Mouse (Mus musculus): ENCODE results near the gene Gm35315. TPM values are rescaled to one million over a fixed set of nuclear protein-coding genes. Genes with fewer than 3 reads are reported as not detected.
A peak's percentile ranks its signal among the peaks of the same experiment; 100 is the strongest.
"Not testable (repeated sequence)": the region's sequence is repeated elsewhere in the genome, so short reads cannot be mapped to it uniquely, and the experiment has no call there.

The Gm35315 gene
- total RNA-seq (2021) = under 1 TPM; 0.23 to 0.29 TPM
- long read RNA-seq, experiment 1 = 0 reads
- long read RNA-seq, experiment 2 = 0 reads

DNA sequence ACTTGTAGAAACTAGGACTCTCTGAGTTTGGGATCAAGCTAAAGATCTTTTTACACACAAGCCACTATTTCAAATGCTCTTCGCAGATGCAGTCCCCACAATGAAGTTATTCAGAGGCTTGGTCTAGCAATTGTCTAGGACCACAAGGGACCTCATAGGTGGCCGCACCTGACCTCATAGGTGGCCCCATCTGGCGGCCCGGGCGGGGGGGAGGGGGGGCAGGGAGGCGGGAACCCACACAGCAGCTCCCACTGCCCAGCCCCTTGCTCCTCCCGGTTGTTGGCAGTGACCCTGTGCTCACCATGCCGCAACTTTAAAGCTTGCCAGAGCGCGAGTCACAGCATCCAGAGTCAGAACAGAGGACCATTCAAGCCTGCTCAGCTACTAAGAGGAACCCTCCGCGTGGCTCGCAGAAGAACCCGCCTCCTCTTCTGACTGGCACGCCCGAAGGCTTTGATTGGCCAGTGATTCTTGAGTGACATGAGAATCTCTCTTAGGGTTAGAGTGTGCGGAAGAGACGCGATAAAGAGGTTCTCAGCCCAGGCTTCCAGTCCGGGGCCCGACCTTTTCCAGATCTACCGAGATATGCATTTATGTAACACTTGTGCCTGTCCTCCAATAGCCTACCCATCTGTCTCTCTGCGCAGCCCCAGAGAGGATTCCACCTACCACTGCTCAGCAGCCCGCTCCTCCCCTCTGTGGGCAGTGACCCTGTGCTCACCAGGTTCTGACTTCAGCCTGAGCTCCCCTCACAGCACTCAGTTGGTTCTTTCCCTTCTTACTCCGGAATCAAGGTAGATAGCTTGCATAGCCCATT lies at the start of gene Gm35315:
Gene Gm35315 (minus strand): TSS at position 391 of the 817 bp plus-strand sequence.
- DNase-seq (ENCODE audit: low spot score in 2 of 2) = peak; percentile 38 to 79

DNA sequence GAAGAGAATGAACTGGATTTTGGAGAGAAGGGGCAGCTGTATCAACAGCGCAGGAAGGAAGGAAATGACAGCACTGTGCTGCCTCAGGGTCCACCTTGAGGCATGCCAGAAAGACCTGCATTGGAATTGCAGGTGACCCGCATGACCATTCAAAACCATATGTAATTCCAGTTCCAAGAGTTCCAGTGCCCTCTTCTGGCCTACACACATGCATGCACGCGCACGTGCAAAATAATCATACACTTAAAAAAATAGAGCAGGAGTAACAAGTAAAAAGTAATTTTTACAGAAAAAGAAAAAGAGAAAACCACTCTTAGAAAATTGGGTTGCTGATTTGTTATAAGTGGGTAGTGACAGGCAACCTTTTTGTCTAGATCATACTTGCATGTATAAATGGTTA lies 48.8 kb upstream of the Gm35315 start:
- DNase-seq (ENCODE audit: low spot score in 2 of 2) = no peak

DNA sequence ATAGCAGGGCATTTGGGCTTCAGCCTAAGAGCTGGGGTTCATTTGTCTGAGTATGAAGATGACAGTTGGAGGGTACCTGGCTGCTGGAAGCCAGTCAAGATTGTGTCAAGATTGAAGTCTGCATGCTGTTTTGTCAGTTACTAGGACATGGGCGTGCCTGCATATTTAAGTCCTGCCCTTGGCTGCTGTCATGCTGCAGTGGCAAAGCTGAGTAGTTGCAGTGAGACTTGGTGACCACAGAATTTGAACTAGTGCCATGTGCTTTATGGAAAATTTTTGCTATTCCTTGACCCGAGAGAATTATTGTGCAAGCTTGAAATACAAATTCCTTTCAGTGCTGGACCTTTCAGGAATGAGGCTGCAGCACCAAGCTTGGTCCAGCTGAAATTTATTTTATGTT lies 48.1 kb upstream of the Gm35315 start:
- peak in 1 of 2 experiments; percentile 14 for DNase-seq (ENCODE audit: low spot score in 2 of 2)

DNA sequence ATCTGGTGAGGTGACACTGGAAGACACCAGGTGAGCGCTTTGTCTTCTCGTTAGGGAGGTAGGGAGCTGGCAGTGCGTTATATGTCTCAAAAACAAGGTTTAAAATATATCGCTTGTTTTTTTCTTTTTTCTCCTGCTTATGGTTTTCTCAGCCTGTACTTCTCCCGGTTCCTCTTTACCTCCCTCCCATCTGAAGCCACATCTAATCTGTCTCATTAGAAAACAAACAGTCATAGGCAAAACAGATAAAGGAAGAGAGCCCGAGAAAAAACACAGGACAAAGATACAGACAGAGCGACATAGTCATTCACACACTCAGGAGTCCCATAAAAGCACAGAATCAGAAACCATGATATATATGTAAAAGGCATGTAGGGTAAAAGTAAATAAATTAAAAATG lies 46.2 kb upstream of the Gm35315 start:
- DNase-seq (ENCODE audit: low spot score in 2 of 2) = no peak

DNA sequence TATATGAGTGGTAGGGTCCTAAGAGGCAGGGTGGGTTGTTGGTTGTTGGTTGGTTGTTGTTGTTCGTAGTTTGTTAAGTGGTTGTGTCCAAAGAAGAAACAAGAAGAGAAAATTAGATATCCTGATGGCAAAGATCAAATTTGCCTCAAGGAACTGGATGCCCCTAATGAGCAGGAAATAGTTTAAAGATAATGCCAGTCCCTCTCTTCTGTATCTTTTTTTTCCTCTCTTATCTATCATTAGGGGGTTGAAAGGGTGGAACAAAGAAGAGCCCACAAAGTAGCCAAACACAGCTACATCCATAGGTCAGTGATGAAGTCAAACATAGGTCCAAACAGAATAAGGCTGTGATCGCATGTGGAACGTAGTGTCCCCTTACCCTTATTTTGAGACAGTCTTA lies 45.1 kb upstream of the Gm35315 start:
- no peak for DNase-seq (ENCODE audit: low spot score in 2 of 2)

DNA sequence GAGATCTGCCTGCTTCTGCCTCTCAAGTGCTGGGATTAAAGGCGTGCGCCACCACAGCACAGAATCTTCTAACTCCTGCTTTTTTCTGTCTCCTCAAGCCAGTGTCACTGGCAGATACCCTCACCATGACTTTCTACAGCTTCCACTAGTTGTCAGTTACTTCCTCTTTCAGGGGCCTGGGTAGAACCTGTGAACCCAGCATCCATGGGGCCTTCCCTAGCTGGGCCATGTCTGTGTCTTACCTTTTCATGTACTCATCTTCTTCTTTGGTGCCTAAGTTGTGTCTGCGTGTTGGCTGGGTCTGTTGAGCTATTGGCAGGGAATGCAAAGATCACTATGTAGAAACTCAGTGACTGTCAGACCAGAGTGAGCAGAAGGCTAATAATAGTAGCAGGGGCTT lies 43.6 kb upstream of the Gm35315 start:
- DNase-seq (ENCODE audit: low spot score in 2 of 2) = no peak

DNA sequence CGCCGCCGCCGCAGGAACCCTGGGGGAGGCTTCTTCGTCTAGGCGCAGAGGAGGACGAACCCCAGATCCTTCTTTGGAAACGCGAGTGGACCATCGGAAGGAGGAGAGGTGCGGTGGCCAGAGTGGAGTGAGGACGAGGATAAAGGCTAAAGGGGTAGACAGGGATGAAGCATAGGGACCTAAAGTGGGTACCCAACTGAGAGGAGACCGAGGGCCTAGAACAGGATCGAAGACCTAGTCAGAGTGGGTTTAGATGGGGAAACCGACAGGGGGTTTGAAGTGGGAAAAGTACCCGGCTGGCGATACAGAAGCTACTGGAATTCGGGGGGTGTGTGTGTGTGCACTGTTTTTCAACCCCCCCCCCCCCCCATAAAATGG lies 41.9 kb upstream of the Gm35315 start:
- DNase-seq (ENCODE audit: low spot score in 2 of 2) = no peak

DNA sequence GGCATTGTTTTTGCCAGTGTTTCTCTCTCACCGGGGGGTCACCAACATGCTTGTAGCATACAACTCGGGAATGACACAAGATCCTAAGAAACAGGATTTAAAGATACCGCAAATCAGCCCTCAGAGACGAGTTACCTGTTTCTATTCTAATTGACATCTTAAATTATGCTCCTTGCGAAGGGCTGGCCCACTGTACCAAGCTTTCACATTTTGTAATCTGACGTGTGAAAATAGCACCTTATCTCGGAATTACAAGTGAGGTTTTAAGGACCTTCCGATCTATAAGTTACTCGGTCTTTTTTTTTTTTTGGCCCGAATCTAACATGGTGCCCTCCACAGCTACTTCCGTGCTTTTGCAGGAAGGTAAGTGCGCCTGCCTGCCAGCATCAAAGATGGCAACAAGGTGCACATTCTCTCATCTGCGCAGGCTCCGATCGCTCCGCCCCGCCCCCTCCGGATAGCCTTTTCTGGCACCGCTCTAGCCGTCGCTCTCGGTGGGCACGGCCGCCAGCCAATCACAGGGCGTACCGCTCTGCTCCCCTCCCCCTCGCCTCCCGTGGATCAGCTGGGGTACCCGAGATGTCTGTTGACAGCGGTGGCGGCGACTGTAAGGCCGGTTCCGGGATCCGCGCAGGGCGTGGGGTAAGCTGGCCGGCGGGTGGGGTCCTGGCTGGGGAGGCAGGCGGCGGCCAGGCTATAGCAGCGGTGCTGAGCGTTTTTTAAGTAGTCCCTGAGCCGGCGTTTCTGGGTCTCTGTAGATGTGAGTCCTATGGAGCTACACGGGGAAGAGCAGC lies 41.3 kb upstream of the Gm35315 start, which contains the start of gene Chfr:
Gene Chfr (plus strand): TSS at position 550 of the 794 bp plus-strand sequence.
- peak; percentile 95 to 98 for DNase-seq (ENCODE audit: low spot score in 2 of 2)

DNA sequence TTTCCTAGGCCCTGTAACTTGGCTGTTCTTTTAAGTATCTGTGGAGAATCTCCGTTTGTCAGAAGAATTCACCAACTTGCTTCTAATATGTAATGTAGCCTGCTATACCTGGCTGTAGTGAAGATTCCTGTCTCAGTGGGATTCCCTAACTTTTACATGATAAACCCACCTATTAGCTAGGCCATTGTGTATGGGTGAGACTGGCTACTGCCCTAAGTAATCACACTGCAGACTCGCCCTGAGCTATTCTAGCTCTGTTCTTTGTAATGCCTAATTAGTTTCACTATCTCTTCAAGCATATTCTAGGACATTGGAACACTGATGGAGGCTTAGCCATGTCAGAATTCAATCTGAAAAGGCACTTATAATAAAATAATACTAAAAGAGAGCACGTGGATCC lies 28.2 kb upstream of the Gm35315 start:
- DNase-seq (ENCODE audit: low spot score in 2 of 2) = not testable (repeated sequence)

DNA sequence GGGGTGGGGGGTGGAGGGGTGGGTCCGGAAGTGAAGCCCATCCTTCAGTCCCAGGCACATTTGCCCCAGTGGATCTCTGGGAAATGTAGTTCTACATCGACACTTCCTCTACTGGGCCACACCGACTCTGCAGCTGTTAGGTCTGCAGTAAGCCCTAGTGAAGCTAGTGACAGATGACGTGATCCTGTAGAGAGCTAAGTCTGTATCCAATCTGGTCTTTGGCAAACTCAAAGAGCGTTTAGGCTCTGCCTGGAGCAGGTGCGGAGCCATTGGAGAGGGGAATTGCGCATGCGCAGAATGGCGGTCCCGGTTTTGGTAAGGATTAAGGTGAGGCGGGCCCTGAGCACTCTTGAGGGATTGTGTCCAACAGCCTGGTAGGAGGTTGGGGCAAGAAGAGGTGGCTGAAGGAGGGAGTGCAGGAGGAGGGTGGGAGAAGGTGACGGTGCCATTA lies 15.8 kb upstream of the Gm35315 start, which contains the start of gene Zfp605:
Gene Zfp605 (plus strand): TSS at position 102 of the 451 bp plus-strand sequence.
- peak; percentile 76 to 88 for DNase-seq (ENCODE audit: low spot score in 2 of 2)

DNA sequence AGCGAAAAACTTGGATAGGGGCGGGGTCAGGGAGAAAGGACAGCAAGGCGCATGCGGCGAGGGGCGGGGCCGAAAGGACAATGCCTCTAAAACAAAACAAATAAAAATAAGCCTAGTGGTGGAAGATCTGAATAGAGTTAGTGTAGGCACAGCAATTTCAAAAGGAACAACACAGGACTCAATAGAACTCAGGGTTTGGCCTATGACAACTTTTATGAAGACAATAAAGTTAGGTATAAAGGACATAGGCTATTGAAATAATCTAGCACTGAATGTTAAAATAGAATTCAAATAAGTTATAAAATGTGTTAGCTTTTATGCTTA lies 14.0 kb upstream of the Gm35315 start:
- DNase-seq (ENCODE audit: low spot score in 2 of 2) = no peak

DNA sequence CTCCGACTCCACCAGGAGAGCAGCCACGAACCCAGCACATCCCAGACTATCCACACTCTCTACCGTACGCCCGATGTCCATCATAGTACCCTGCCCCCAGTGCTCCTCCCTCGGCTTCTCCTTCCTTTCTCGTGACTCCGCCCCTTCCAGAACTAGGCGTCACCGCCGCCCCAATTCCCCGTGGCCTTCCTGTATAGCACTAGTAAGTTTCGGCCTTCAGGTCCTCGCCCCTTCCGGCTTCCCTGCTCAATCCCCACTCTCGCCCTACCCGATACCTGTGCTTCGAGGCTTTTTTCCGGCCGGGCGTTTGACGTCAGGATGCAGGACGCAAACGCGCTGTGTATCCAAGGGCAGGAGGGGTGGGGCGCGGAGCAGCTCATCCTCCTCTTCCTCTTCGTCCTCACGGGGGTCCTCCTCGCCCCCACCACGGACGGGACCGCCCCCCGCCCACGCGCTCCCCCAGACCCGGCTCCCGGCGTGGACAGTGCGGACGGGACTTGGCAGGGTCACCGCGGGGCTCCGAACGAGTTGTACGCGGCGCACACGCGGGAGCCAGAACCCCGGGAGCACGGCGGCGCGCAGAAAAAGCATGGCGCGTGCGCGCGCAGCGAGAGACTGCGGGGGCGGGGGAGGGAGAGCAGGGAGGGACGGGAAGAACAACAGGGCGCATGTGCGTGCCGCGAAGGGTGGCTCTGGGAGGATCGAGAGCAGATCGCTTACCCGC lies 13.5 kb upstream of the Gm35315 start, which contains the start of gene Gtpbp6:
Gene Gtpbp6 (minus strand): TSS at position 617 of the 724 bp plus-strand sequence.
- DNase-seq (ENCODE audit: low spot score in 2 of 2) = peak; percentile 91 to 97

DNA sequence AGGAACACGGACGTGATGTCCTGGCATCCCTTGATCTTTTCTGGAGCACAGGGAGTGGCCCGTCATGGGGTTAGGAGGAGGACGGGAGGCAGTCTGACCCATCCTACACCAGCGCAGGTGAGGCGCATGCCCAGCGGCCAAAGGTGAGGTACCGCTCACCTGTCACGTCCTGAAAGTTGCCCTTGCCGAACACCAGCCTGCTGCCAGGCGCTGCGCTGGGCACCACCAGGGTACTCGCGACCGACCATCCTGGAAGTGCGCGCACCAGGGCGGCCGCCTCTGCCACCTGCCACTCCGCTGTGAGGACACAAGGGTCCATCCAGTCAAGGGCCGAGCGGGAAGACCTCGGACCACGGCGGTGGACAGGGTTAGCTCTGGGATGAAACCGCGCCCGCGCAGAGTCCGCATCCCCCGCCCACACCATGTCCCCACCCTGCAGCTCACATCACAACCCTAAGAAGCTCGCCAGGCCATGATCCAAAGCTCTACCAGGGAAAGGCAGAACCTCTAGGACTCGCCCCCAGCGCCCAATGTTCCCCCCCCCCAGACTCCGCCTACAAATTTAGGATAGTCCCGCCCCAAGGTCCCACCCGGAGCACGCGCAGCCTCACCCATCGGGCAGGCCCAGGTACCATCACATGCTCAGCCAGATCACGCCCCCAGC lies 12.8 kb upstream of the Gm35315 start:
- peak; percentile 27 to 57 for DNase-seq (ENCODE audit: low spot score in 2 of 2)

DNA sequence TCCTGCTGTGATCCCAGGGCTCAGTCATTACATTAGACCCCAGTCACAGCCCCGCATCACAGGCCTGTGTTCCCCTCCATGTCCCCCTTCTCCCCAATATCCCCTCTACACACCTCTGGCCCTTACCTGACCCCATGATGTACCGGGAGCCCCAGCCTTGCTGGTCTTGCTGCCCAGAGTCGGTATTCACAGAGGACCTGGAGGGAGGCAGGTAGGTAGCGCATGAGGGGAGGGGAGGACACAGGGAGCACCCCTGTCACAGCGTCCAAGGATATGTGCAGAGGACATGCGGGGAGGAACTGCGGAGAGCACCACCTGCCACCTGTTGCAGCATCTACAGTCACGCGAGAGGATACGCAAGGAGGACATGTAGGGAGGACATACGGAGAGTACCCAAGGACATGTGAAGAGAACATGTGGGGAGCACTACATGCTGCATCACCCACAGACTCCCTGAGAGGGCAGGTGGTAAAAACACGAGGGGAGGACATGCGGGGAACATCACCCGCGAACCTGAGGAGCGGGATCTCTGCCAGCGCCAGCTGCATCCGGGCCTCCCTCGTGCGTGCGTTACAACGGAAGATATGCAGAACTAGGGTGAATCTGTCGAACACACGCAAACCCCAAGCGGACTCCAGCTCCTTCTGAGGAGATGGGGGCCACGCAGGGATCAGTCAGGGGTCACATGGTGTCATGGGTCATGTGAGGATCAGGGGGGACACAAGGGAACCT lies 12.1 kb upstream of the Gm35315 start:
- DNase-seq (ENCODE audit: low spot score in 2 of 2) = no peak

DNA sequence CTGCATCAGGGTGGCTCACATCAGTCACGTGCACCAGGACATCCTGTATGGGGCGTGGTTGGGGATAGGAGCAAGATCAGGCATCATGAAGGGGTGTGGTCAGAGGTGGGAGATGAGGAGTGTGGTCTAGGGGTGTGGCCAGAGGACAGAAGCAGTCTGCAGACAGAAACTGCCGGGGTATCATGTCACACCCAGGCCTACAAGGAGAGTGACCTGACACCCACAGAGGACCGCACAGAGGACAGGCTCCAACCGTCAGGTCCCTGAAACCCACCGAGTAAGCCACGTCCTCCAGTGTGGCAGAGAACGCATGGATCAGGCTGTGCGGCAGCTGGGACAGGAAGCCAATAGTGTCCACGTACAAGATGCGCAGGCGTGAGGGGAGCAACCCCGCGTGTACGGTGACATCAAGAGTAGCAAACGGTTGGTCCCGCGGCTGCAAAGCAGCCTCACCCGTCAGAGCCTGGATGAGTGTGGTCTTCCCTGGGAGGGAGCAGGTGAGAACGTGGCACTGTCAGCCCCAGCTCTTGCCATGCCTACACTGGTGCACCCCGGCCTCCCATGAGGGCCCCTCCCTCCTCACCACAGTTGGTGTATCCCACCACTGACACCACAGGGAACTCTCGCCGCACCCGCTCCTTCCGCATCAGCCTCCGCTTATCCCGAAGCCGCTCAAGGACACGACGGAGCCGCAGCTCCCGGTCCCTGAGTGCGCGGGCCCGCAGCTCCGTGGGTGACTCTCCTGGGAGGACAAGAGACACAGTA lies 10.6 kb upstream of the Gm35315 start:
- no peak for DNase-seq (ENCODE audit: low spot score in 2 of 2)

DNA sequence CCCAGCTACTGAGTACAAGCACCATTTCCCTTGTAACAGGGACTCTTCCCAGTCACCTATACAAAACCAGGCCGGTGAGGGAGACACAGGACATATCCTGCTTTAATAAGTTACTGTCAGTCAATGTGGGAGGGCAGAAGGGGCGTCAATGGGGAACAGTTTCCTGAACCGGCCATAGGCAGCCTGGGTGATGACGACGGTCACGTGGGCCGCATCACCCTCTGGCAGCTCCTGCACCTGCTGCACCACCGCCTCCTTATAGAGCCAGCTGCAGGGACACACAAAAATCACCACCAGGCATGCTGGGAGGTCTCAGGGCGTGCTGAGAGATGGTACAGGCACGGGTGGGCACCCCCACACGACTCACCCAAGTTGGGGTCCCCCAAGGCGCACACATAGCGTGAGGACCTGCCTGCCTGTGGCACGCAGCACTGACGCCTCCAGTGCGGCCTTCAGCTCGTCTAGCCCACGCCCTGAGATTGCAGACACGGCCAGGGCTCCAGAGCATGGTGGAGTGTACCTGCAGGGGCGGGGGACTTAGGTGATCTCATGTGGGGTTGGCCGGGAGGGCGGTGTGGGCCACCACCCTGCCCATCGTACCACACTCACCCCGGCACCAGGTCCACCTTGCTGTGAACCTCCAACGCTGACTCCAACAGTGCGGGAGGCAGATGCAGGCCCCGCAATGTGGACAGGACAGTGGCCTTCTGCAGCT lies 9.8 kb upstream of the Gm35315 start:
- no peak for DNase-seq (ENCODE audit: low spot score in 2 of 2)

DNA sequence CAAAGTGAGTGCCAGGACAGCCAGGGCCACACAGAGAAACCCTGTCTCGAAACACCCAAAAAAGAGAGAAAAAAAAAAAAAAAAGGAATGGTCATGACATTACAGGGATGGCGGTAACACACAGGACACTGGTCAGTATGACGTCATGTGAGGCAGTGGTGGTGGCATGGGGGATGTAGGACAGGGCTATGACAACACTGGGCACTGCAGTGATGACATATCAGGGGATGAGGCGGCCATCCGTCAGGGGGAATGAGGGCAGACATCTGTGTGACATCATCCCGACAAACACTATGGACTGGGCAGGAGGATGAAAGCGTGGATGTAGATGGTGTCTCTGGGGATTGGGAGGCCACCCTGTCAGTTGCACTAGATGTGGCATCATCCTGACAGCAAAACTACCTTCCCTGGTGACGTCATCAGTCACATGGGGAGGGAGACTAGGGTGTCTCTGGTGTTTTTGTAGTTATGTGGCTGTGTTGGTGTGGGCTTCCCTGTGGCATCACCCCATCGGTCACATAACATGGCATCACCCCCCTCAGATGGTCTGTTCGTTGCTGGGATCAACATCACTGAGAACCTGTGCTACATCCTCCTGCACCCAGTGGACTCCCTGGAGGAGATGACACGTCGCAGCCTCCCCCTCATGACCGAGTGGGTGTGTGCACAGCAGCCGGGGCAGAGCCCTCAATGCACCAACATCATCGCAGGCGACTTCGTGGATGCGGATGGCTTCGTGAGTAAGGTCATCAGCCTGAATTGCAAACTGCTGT lies 8.8 kb upstream of the Gm35315 start:
- DNase-seq (ENCODE audit: low spot score in 2 of 2) = no peak

DNA sequence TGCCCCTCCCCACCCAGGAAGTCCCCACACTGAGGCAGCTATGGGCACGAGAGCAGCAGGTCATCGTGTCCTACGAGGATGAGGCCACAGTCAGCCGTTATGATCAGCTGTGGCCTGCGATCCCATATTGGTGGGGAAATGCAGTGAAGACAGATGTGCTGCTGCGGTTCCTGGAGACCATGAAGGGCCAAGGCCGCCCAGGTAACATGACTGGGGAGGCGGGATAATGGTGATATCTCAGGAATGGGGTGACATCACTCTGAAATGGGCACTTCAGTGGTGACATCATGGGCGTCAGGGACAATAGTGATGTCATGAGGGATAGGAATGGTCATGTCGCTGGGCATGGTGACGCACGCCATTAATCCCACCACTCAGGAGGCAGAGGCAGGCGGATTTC lies 8.2 kb upstream of the Gm35315 start:
- DNase-seq (ENCODE audit: low spot score in 2 of 2) = no peak
